Mouse (Mus musculus): ENCODE measurements around the gene Hist3h2a. TPM values are rescaled to one million over a fixed set of nuclear protein-coding genes. Genes with fewer than 3 reads are reported as not detected.

Gene Hist3h2a
- total RNA-seq, 2 experiments from 2014 or later: 66.0 to 69.3 TPM

- Histone ChIP-seq H3K4me3 (peak overlapping the region; percentile 67), H3K27ac (peak overlapping the region; percentile 95)
- no peak for DNase-seq (ENCODE audit: low spot score in 2 of 2)
- no peak for TF ChIP-seq CTCF (conservative IDR thresholded peaks at IDR 0.05)
Measured at GRCm38 (mm10) chr11:58978706-58979030, 24.2 kb downstream of the Hist3h2a start.

- no peak for TF ChIP-seq CTCF (conservative IDR thresholded peaks at IDR 0.05)
- Histone ChIP-seq H3K4me3 (peak overlapping the region; percentile 67), H3K27ac (peak overlapping the region; percentile 28; the same call in 1 of the 2 replicates)
- no peak for DNase-seq (ENCODE audit: low spot score in 2 of 2)
Measured at GRCm38 (mm10) chr11:58979183-58979582, 24.7 kb downstream of the Hist3h2a start.

- no peak for TF ChIP-seq CTCF (conservative IDR thresholded peaks at IDR 0.05)
Measured at GRCm38 (mm10) chr11:58979661-58980060, 25.2 kb downstream of the Hist3h2a start.

GRCm38 (mm10) chr11:58980381-58980990, 26.0 kb downstream of the Hist3h2a start:
- no peak for DNase-seq (ENCODE audit: low spot score in 2 of 2)
- no peak for TF ChIP-seq CTCF (conservative IDR thresholded peaks at IDR 0.05)
- peak overlapping the region; percentile 67; the same call in 1 of the 2 replicates for H3K4me3 ChIP-seq
- H3K27ac ChIP-seq: no peak overlapping the region

More at GRCm38 (mm10) chr11:58979661-58980060, 25.2 kb downstream of the Hist3h2a start:
- DNase-seq (ENCODE audit: low spot score in 2 of 2): no peak
- H3K4me3 ChIP-seq: peak overlapping the region; percentile 67
- H3K27ac ChIP-seq: peak overlapping the region; percentile 28; the same call in 1 of the 2 replicates

DNA sequence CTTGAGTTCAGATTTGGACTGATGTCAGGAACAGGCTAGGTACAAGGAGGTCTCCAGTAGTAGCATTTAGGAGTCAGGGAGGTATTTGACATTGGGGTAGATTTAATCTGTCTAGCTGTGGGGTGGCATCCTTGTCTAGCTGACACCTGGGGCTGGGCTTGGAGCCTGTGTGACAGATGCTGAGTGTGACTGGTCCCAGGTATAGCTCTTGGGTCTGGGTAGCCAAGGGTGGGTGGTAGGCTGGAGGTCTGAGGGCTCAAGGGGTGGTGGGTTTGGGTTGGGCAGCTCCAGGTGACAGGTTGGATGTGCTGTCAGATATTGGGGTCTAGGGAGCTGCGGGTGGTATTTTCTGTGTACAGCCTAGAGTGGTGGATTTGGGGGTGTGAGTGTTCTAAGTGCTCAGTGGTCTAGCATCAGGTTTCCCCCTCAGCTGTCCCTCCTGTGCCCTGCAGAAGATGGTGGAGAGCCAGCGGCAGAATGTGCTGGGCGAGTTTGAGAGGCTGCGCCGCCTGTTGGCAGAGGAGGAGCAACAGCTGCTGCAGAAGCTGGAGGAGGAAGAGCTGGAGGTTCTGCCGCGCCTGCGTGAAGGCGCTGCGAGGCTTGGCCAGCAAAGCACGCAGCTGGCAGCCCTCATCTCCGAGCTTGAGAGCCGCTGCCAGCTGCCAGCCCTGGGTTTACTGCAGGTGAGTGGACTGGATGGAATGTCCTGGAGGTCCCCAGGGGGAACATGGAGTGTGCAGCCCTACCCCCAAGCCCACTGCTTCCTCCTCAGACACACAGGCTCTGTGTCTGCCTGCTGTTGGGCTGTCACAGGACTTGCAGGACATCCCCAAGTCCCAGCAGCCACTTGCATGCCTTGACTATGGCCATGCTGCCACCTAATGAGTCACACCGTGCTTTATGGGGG, 27.3 kb downstream of the Hist3h2a start:
- peak overlapping the region; percentile 67; the same call in 1 of the 2 replicates for H3K27ac ChIP-seq
- peak overlapping the region; percentile 30 for H3K4me3 ChIP-seq
- DNase-seq (ENCODE audit: low spot score in 2 of 2): peak; percentile 72 to 82
- peak; percentile 80 for TF ChIP-seq CTCF (conservative IDR thresholded peaks at IDR 0.05)

DNA sequence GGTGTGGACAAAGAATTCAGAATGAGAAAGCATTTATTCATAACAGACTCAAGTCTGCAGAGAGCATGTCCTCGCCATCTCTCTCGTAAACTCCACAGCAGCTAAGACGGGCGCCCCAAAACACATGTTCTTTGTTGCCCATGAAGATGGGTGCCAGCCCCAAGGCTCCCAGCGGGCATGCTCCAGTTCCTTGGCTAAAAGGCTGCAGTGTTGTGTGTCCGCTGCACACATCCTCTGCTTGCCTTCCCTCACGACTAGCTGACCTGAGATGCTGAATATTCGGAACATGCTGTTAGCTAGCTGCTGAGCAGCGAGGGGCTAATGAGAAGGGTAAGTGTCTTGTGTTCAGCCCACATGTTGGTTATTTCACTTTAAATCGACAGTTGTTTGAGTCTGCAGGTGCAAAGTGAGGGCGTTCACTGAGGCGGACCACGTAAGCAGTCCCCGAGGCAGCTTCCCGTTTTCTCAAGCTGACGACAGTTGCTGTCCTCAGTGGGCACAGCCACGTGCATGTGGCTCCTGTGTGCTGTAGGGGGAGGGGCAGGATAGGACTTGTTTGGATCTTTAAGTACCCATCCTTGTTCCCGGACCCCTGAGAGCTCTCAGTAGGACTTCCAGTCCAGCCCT, 28.1 kb downstream of the Hist3h2a start:
- Histone ChIP-seq H3K27ac (peak overlapping the region; percentile 67; the same call in 1 of the 2 replicates), H3K4me3 (peak overlapping the region; percentile 30; the same call in 1 of the 2 replicates)
- TF ChIP-seq CTCF (conservative IDR thresholded peaks at IDR 0.05): no peak
- no peak for DNase-seq (ENCODE audit: low spot score in 2 of 2)

GRCm38 (mm10) chr11:58983691-58984341, 29.3 kb downstream of the Hist3h2a start:
- Histone ChIP-seq H3K27ac (no peak overlapping the region), H3K4me3 (no peak overlapping the region)
- no peak for TF ChIP-seq CTCF (conservative IDR thresholded peaks at IDR 0.05)
- no peak for DNase-seq (ENCODE audit: low spot score in 2 of 2)

DNA sequence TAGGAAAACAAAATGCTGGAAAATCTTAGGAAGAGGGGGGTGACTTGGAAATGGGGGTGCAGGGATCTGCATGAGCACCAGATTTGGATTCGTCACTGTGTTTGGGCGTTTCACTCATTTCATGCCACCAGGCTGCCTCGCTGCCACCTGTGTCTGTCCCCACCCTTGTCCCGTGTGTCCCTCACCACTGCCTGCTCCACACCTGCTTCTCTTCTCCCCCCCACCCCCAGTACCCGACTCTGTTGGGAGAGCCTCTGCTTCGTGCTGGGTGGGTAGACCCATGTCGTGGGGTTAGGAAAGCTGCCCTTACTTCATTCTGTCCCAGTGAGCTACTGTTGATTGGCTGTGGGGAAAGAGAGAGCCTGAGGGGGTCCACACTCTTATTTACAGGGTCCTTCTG, 30.2 kb downstream of the Hist3h2a start:
- TF ChIP-seq CTCF (conservative IDR thresholded peaks at IDR 0.05): no peak
- no peak overlapping the region for H3K4me3 ChIP-seq
- no peak for DNase-seq (ENCODE audit: low spot score in 2 of 2)
- no peak overlapping the region for H3K27ac ChIP-seq

- TF ChIP-seq CTCF (conservative IDR thresholded peaks at IDR 0.05): no peak
Measured at GRCm38 (mm10) chr11:58985299-58985917, 30.9 kb downstream of the Hist3h2a start.

GRCm38 (mm10) chr11:58989166-58989565, 34.7 kb downstream of the Hist3h2a start:
- Histone ChIP-seq H3K27ac (no peak overlapping the region), H3K4me3 (no peak overlapping the region)
- no peak for TF ChIP-seq CTCF (conservative IDR thresholded peaks at IDR 0.05)
- DNase-seq (ENCODE audit: low spot score in 2 of 2): no peak

More at GRCm38 (mm10) chr11:58985299-58985917, 30.9 kb downstream of the Hist3h2a start:
- Histone ChIP-seq H3K27ac (no peak overlapping the region), H3K4me3 (no peak overlapping the region)
- DNase-seq (ENCODE audit: low spot score in 2 of 2): no peak

DNA sequence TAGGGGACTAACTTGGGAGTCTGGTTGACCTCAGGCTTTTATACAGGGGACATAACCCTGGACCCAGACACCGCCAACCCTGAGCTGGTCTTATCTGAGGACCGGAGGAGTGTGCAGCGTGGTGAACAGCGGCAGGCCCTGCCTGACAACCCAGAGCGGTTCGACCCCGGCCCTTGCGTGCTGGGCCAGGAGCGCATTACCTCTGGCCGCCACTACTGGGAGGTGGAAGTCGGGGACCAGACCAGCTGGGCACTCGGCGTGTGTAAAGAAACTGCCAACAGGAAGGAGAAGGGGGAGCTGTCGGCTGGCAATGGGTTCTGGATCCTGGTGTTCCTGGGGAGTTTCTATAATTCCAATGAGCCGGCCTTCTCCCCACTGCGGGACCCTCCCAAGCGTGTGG, 35.7 kb downstream of the Hist3h2a start:
- H3K27ac ChIP-seq: no peak overlapping the region
- peak; percentile 14; the same call in 1 of the 2 replicates for TF ChIP-seq CTCF (conservative IDR thresholded peaks at IDR 0.05)
- no peak overlapping the region for H3K4me3 ChIP-seq
- DNase-seq (ENCODE audit: low spot score in 2 of 2): no peak

- H3K27ac ChIP-seq: no peak overlapping the region
- DNase-seq (ENCODE audit: low spot score in 2 of 2): no peak
- no peak for TF ChIP-seq CTCF (conservative IDR thresholded peaks at IDR 0.05)
- H3K4me3 ChIP-seq: no peak overlapping the region
Measured at GRCm38 (mm10) chr11:58990794-58991193, 36.3 kb downstream of the Hist3h2a start.
